Mouse (Mus musculus): ENCODE measurements at regions not wholly inside any gene's neighbourhood (a gene's known extent, or its start where the extent isn't known, plus 50 kb on each side); places are given as distances from the start of the nearest gene placed in this dataset.
A peak's percentile ranks its signal among the peaks of the same experiment; 100 is the strongest.

GRCm38 (mm10) chr9:101408116-101408515, 156.5 kb upstream of the Ppp2r3a start:
- Histone ChIP-seq H3K9ac (ENCODE audit: low read length) (no peak overlapping the region), H3K4me1 (replicated peaks; ENCODE audit: control insufficient read depth, insufficient read depth) (no peaks in the 10 kb centered on the region), H3K4me2 (replicated peaks; ENCODE audit: low read depth) (no peak overlapping the region), H3K36me3 (ENCODE audit: control insufficient read depth, insufficient read depth, low read length) (no peaks in the 10 kb centered on the region), H3K27ac (replicated peaks) (no peak overlapping the region), H3K27me3 (ENCODE audit: control insufficient read depth, insufficient read depth, low read length) (no peaks in the 10 kb centered on the region), H3K9me3 (ENCODE audit: control insufficient read depth, low read length) (no peaks in the 10 kb centered on the region), H3K4me3 (ENCODE audit: low read depth, low read length) (no peak overlapping the region)
- TF ChIP-seq CTCF (IDR thresholded peaks at IDR 0.05; ENCODE audit: low read depth) (no peak), EP300 (optimal IDR thresholded peaks at IDR 0.05) (no peak)
- no peak for DNase-seq (ENCODE audit: low spot score)
- WGBS = 70% methylated on average over 1 of the region's 1 CpGs
- ATAC-seq (ENCODE audit: low FRiP score, low TSS enrichment) = no peak

- H3K36me3 ChIP-seq (ENCODE audit: control insufficient read depth, insufficient read depth, low read length) = no peaks in the 10 kb centered on the region
- no peak overlapping the region for H3K4me3 ChIP-seq (ENCODE audit: low read depth, low read length)
- 78% methylated on average over 5 of the region's 5 CpGs for WGBS
- H3K9ac ChIP-seq (ENCODE audit: low read length) = no peak overlapping the region
- H3K9me3 ChIP-seq (ENCODE audit: control insufficient read depth, low read length) = no peaks in the 10 kb centered on the region
- ATAC-seq (ENCODE audit: low FRiP score, low TSS enrichment) (no peak), DNase-seq (ENCODE audit: low spot score) (no peak)
- H3K4me2 ChIP-seq (replicated peaks; ENCODE audit: low read depth) = no peak overlapping the region
- no peaks in the 10 kb centered on the region for H3K4me1 ChIP-seq (replicated peaks; ENCODE audit: control insufficient read depth, insufficient read depth)
- no peaks in the 10 kb centered on the region for H3K27me3 ChIP-seq (ENCODE audit: control insufficient read depth, insufficient read depth, low read length)
- no peak overlapping the region for H3K27ac ChIP-seq (replicated peaks)
- TF ChIP-seq CTCF (IDR thresholded peaks at IDR 0.05; ENCODE audit: low read depth) (no peak), EP300 (optimal IDR thresholded peaks at IDR 0.05) (no peak)
Observed at GRCm38 (mm10) chr9:101407141-101407540, 155.5 kb upstream of the Ppp2r3a start.

GRCm38 (mm10) chr9:101404441-101405081, 153.0 kb upstream of the Ppp2r3a start:
- no peaks in the 10 kb centered on the region for H3K36me3 ChIP-seq (ENCODE audit: control insufficient read depth, insufficient read depth, low read length)
- DNase-seq (ENCODE audit: low spot score) (no peak), ATAC-seq (ENCODE audit: low FRiP score, low TSS enrichment) (peak; percentile 49; the same call in 1 of the 2 replicates)
- no peak overlapping the region for H3K4me2 ChIP-seq (replicated peaks; ENCODE audit: low read depth)
- H3K9ac ChIP-seq (ENCODE audit: low read length) = no peak overlapping the region
- no peak for TF ChIP-seq EP300 (optimal IDR thresholded peaks at IDR 0.05)
- WGBS = 19% methylated on average over 13 of the region's 13 CpGs
- H3K4me1 ChIP-seq (replicated peaks; ENCODE audit: control insufficient read depth, insufficient read depth) = no peaks in the 10 kb centered on the region
- H3K4me3 ChIP-seq (ENCODE audit: low read depth, low read length) = no peak overlapping the region
- H3K27ac ChIP-seq (replicated peaks) = no peak overlapping the region
- H3K27me3 ChIP-seq (ENCODE audit: control insufficient read depth, insufficient read depth, low read length) = no peaks in the 10 kb centered on the region
- H3K9me3 ChIP-seq (ENCODE audit: control insufficient read depth, low read length) = no peaks in the 10 kb centered on the region

GRCm38 (mm10) chr9:101404034-101404433, 152.4 kb upstream of the Ppp2r3a start:
- no peaks in the 10 kb centered on the region for H3K36me3 ChIP-seq (ENCODE audit: control insufficient read depth, insufficient read depth, low read length)
- 77% methylated on average over 3 of the region's 3 CpGs for WGBS
- H3K4me2 ChIP-seq (replicated peaks; ENCODE audit: low read depth) = no peak overlapping the region
- TF ChIP-seq EP300 (optimal IDR thresholded peaks at IDR 0.05) = no peak
- no peak for TF ChIP-seq CTCF (IDR thresholded peaks at IDR 0.05; ENCODE audit: low read depth)
- ATAC-seq (ENCODE audit: low FRiP score, low TSS enrichment) (no peak), DNase-seq (ENCODE audit: low spot score) (no peak)
- H3K9ac ChIP-seq (ENCODE audit: low read length) = no peak overlapping the region
- no peaks in the 10 kb centered on the region for H3K4me1 ChIP-seq (replicated peaks; ENCODE audit: control insufficient read depth, insufficient read depth)
- H3K27ac ChIP-seq (replicated peaks) = no peak overlapping the region
- H3K9me3 ChIP-seq (ENCODE audit: control insufficient read depth, low read length) = no peaks in the 10 kb centered on the region
- H3K27me3 ChIP-seq (ENCODE audit: control insufficient read depth, insufficient read depth, low read length) = no peaks in the 10 kb centered on the region
- H3K4me3 ChIP-seq (ENCODE audit: low read depth, low read length) = no peak overlapping the region

- Histone ChIP-seq H3K4me2 (replicated peaks; ENCODE audit: low read depth) (no peak overlapping the region), H3K4me1 (replicated peaks; ENCODE audit: control insufficient read depth, insufficient read depth) (no peaks in the 10 kb centered on the region), H3K27me3 (ENCODE audit: control insufficient read depth, insufficient read depth, low read length) (no peaks in the 10 kb centered on the region), H3K9me3 (ENCODE audit: control insufficient read depth, low read length) (no peaks in the 10 kb centered on the region), H3K9ac (ENCODE audit: low read length) (no peak overlapping the region), H3K4me3 (ENCODE audit: low read depth, low read length) (no peak overlapping the region), H3K36me3 (ENCODE audit: control insufficient read depth, insufficient read depth, low read length) (no peaks in the 10 kb centered on the region), H3K27ac (replicated peaks) (no peak overlapping the region)
- WGBS = 75% methylated on average over 9 of the region's 9 CpGs
- TF ChIP-seq EP300 (optimal IDR thresholded peaks at IDR 0.05) = no peak
- TF ChIP-seq CTCF (IDR thresholded peaks at IDR 0.05; ENCODE audit: low read depth) = no peak
- ATAC-seq (ENCODE audit: low FRiP score, low TSS enrichment) (no peak), DNase-seq (ENCODE audit: low spot score) (no peak)
Observed at GRCm38 (mm10) chr9:101402544-101403194, 151.1 kb upstream of the Ppp2r3a start.

GRCm38 (mm10) chr9:101401416-101401815, 149.8 kb upstream of the Ppp2r3a start:
- H3K4me2 ChIP-seq (replicated peaks; ENCODE audit: low read depth) = no peak overlapping the region
- WGBS = 66% methylated on average over 9 of the region's 9 CpGs
- no peak overlapping the region for H3K4me3 ChIP-seq (ENCODE audit: low read depth, low read length)
- no peak for ATAC-seq (ENCODE audit: low FRiP score, low TSS enrichment)
- no peaks in the 10 kb centered on the region for H3K27me3 ChIP-seq (ENCODE audit: control insufficient read depth, insufficient read depth, low read length)
- no peaks in the 10 kb centered on the region for H3K36me3 ChIP-seq (ENCODE audit: control insufficient read depth, insufficient read depth, low read length)
- H3K9me3 ChIP-seq (ENCODE audit: control insufficient read depth, low read length) = no peaks in the 10 kb centered on the region
- no peak overlapping the region for H3K9ac ChIP-seq (ENCODE audit: low read length)
- no peaks in the 10 kb centered on the region for H3K4me1 ChIP-seq (replicated peaks; ENCODE audit: control insufficient read depth, insufficient read depth)
- no peak overlapping the region for H3K27ac ChIP-seq (replicated peaks)
- TF ChIP-seq CTCF (IDR thresholded peaks at IDR 0.05; ENCODE audit: low read depth) (no peak), EP300 (optimal IDR thresholded peaks at IDR 0.05) (no peak)
- DNase-seq (ENCODE audit: low spot score) = no peak
